Mouse (Mus musculus) CH12.LX (cell line): ENCODE measurements around the gene Fgfr2. TPM values are rescaled to one million over a fixed set of nuclear protein-coding genes. Genes with fewer than 3 reads are reported as not detected.

Experiments
- DNase-seq: peaks from one replicate; pipeline ENCODE4 v3.0.0-alpha.2; 2013; ENCODE audit errors: extremely low read depth
- H3K27ac ChIP-seq: 2 replicates; pipeline ENCODE4 v1.5.1; 2012; ENCODE audit warnings: low read depth, mild to moderate bottlenecking, control low read depth, moderate library complexity; ENCODE audit not compliant: insufficient read depth
- H3K27me3 ChIP-seq: replicated peaks from 2 replicates; pipeline ENCODE3; 2012; ENCODE audit warnings: inconsistent platforms
- H3K36me3 ChIP-seq, 2 experiments: replicated peaks in 1 of 2; 2 replicates each; pipeline versions ENCODE3 to v1.6.1; 2012; ENCODE audit warnings: inconsistent platforms in 1 of 2, low read length in 1 of 2, mild to moderate bottlenecking in 1 of 2, mixed read lengths in 1 of 2, moderate library complexity in 1 of 2; ENCODE audit not compliant: control insufficient read depth in 1 of 2, insufficient read depth in 1 of 2
- H3K4me1 ChIP-seq, 2 experiments: 2 replicates each; pipeline ENCODE4 v1.6.1; 2012; ENCODE audit warnings: inconsistent platforms in 1 of 2, moderate library complexity in 1 of 2; ENCODE audit not compliant: insufficient read depth in 2 of 2, control insufficient read depth in 1 of 2
- H3K4me2 ChIP-seq: 2 replicates; pipeline ENCODE4 v1.6.1; 2012; ENCODE audit warnings: low read depth, mild to moderate bottlenecking, control low read depth; ENCODE audit not compliant: poor library complexity, insufficient read depth, severe bottlenecking
- H3K4me3 ChIP-seq, 3 experiments: fragments of 150-350 bp in 1 of 3; sonication (generic) in 1 of 3; replicated peaks in 1 of 3; 2 replicates each; pipeline versions ENCODE3 to v1.5.1; 2011 to 2012; ENCODE audit warnings: low read depth in 2 of 3, low read length in 2 of 3, mild to moderate bottlenecking in 2 of 3, moderate library complexity in 2 of 3, control low read depth in 1 of 3, improper control_type of control experiment in 1 of 3, inconsistent platforms in 1 of 3, mixed read lengths in 1 of 3; ENCODE audit not compliant: poor library complexity in 1 of 3
- H3K79me2 ChIP-seq: replicated peaks from 2 replicates; pipeline ENCODE4 v1.6.1; 2012; ENCODE audit warnings: mild to moderate bottlenecking, moderate library complexity; ENCODE audit not compliant: control insufficient read depth, poor library complexity, insufficient read depth, severe bottlenecking; ENCODE audit errors: extremely low read depth
- H3K9ac ChIP-seq: 2 replicates; pipeline ENCODE4 v1.6.1; 2012; ENCODE audit warnings: low read depth, mild to moderate bottlenecking, control low read depth, moderate library complexity; ENCODE audit not compliant: insufficient read depth
- H3K9me3 ChIP-seq: replicated peaks from 2 replicates; pipeline ENCODE3; 2012; ENCODE audit warnings: low read length, inconsistent platforms, mixed read lengths
- BHLHE40 ChIP-seq: IDR thresholded peaks from 2 replicates; pipeline ENCODE4 v1.6.1; 2011; ENCODE audit warnings: mild to moderate bottlenecking, low read depth, low read length, improper control_type of control experiment
- CHD1 ChIP-seq: IDR thresholded peaks from 2 replicates; pipeline ENCODE4 v1.6.1; 2012; ENCODE audit warnings: low read depth, low read length, improper control_type of control experiment, inconsistent platforms
- E2F4 ChIP-seq: IDR thresholded peaks from 2 replicates; pipeline ENCODE4 v1.6.1; 2011; ENCODE audit warnings: low read depth, low read length, improper control_type of control experiment; ENCODE audit not compliant: insufficient replicate concordance
- EP300 ChIP-seq: IDR thresholded peaks from 2 replicates; pipeline ENCODE4 v1.6.1; 2011; ENCODE audit warnings: low read length, improper control_type of control experiment
- HCFC1 ChIP-seq: IDR thresholded peaks from 2 replicates; pipeline ENCODE4 v1.6.1; 2012; ENCODE audit warnings: low read depth, mild to moderate bottlenecking, inconsistent platforms, low read length, improper control_type of control experiment
- IRF4 ChIP-seq: IDR thresholded peaks from 2 replicates; pipeline ENCODE4 v1.6.1; 2014; ENCODE audit warnings: low read depth, mild to moderate bottlenecking, inconsistent platforms, low read length, improper control_type of control experiment
- KAT2A ChIP-seq: IDR thresholded peaks from 2 replicates; pipeline ENCODE4 v1.6.1; 2012; ENCODE audit warnings: low read length, improper control_type of control experiment, inconsistent platforms; ENCODE audit not compliant: insufficient replicate concordance
- MAFK ChIP-seq: IDR thresholded peaks from 2 replicates; pipeline ENCODE4 v1.6.1; 2011; ENCODE audit warnings: low read length, improper control_type of control experiment; ENCODE audit not compliant: insufficient replicate concordance
- MAX ChIP-seq: IDR thresholded peaks from 2 replicates; pipeline ENCODE4 v1.6.1; 2011; ENCODE audit warnings: low read length, improper control_type of control experiment
- MYC ChIP-seq: IDR thresholded peaks from 2 replicates; pipeline ENCODE4 v1.6.1; 2011; ENCODE audit warnings: low read depth, mild to moderate bottlenecking, improper control_type of control experiment, low read length
- NRF1 ChIP-seq: IDR thresholded peaks from 2 replicates; pipeline ENCODE4 v1.6.1; 2014; ENCODE audit warnings: low read depth, mild to moderate bottlenecking, inconsistent platforms, low read length, improper control_type of control experiment, moderate library complexity
- RCOR1 ChIP-seq: conservative IDR thresholded peaks from 2 replicates; pipeline ENCODE4 v1.6.1; 2012; ENCODE audit warnings: low read depth, mild to moderate bottlenecking, inconsistent platforms, low read length, improper control_type of control experiment
- SIN3A ChIP-seq: IDR thresholded peaks from 2 replicates; pipeline ENCODE4 v1.6.1; 2012; ENCODE audit warnings: low read length, improper control_type of control experiment, inconsistent platforms
- USF1 ChIP-seq: IDR thresholded peaks from 2 replicates; pipeline ENCODE4 v1.6.1; 2014; ENCODE audit warnings: low read depth, mild to moderate bottlenecking, inconsistent platforms, low read length, improper control_type of control experiment
- USF2 ChIP-seq: conservative IDR thresholded peaks from 2 replicates; pipeline ENCODE4 v1.6.1; 2011; ENCODE audit warnings: low read depth, low read length, improper control_type of control experiment
- ZKSCAN1 ChIP-seq: IDR thresholded peaks from 2 replicates; pipeline ENCODE4 v1.6.1; 2012; ENCODE audit warnings: low read depth, inconsistent platforms, low read length, improper control_type of control experiment, borderline replicate concordance
- ZMIZ1 ChIP-seq: IDR thresholded peaks from 2 replicates; pipeline ENCODE4 v1.6.1; 2012; ENCODE audit warnings: low read depth, mild to moderate bottlenecking, inconsistent platforms, low read length, improper control_type of control experiment
- dilution Hi-C: fragments of 300-500 bp; cut with MboI; formaldehyde crosslinking; loops from 2 replicates; pipeline ENCODE4 v1.14.3; 2020; ENCODE audit warnings: low sequenced_read_pairs; ENCODE audit not compliant: extremely low pct_unique_long_range_greater_than_20kb, extremely low pct_ligation_motif_present
- in situ Hi-C: fragments of 300-500 bp; cut with MboI; formaldehyde crosslinking; loops from 3 replicates; pipeline ENCODE4 v1.14.3; 2019; ENCODE audit warnings: low sequenced_read_pairs, low pct_ligation_motif_present, low pct_unique_long_range_greater_than_20kb, mixed read lengths
- polyA plus RNA-seq: library from polyadenylated mRNA; unstranded; fragments of >175 nt; gene quantifications from 2 replicates; pipeline ENCODE4 v1.2.1, GENCODE M21; 2012; ENCODE audit warnings: low read depth; ENCODE audit not compliant: insufficient read length
- total RNA-seq, 2 experiments: library from RNA; depleted of rRNA; stranded (reverse); fragments of 300-350 nt in 1 of 2; fragments of >200 nt in 1 of 2; gene quantifications; 2 replicates each; pipeline ENCODE4 v1.2.3; 2012 to 2014

Gene Fgfr2
- total and polyA plus RNA-seq, 3 experiments: not detected

- TF ChIP-seq BHLHE40: no peak
- TF ChIP-seq NRF1: no peak
- no peak for TF ChIP-seq USF1
- TF ChIP-seq IRF4: no peak
- no peak for TF ChIP-seq RCOR1
- no peak for TF ChIP-seq MAX
- no peak for TF ChIP-seq E2F4
- TF ChIP-seq ZMIZ1: no peak
- TF ChIP-seq KAT2A: no peak
- TF ChIP-seq MYC: no peak
- TF ChIP-seq MAFK: no peak
- TF ChIP-seq EP300: no peak
- no peak for TF ChIP-seq HCFC1
- TF ChIP-seq USF2: no peak
- no peak for TF ChIP-seq SIN3A
- no peaks in the 10 kb centered on the region for H3K36me3 ChIP-seq
- H3K9ac ChIP-seq: no peak overlapping the region
- no peak overlapping the region for H3K4me2 ChIP-seq
- no peaks in the 10 kb centered on the region for H3K4me1 ChIP-seq
- no peaks in the 10 kb centered on the region for H3K9me3 ChIP-seq
- dilution Hi-C loops: no loop called here
- H3K27ac ChIP-seq: no peak overlapping the region
- H3K4me3 ChIP-seq: no peak overlapping the region
- no peak for DNase-seq
- no peaks in the 10 kb centered on the region for H3K79me2 ChIP-seq
- in situ Hi-C loops: no loop called here
- H3K27me3 ChIP-seq: peaks cover 78% of the 10 kb centered on the region
These were observed 2465.4 kb downstream of the Fgfr2 start for GRCm38 (mm10) chr7:130657751-130658150.

DNA sequence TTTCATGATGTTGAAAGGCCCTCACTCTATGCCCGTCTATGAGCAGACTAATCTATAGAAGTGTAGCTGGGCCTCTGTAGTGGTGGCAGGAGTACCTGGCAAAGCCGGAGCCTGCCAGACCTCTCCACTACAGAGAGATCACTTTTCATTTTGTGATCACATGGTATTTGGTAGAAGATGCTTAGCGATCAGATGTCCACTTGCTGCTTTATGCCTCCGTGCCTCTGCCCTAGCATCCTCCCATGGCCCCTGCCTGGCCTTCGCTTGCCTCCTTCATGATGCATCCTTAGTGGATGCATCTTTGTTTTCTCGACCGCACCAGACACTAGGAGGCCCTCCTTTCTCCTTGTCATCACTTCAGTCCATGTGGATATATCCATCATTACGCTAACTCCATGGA, 2466.2 kb downstream of the Fgfr2 start:
- no peak overlapping the region for H3K9ac ChIP-seq
- no peaks in the 10 kb centered on the region for H3K9me3 ChIP-seq
- no peak overlapping the region for H3K4me2 ChIP-seq
- in situ Hi-C loops (no loop called here), dilution Hi-C loops (no loop called here)
- H3K4me1 ChIP-seq: no peaks in the 10 kb centered on the region
- H3K79me2 ChIP-seq: no peaks in the 10 kb centered on the region
- H3K27me3 ChIP-seq: peaks cover 82% of the 10 kb centered on the region
- H3K27ac ChIP-seq: no peak overlapping the region
- DNase-seq: no peak
- no peaks in the 10 kb centered on the region for H3K36me3 ChIP-seq
- H3K4me3 ChIP-seq: no peak overlapping the region
- TF ChIP-seq CHD1 (no peak), ZKSCAN1 (no peak), KAT2A (no peak)
